Mouse (Mus musculus) adrenal gland, adult 2 months (tissue): ENCODE data around the gene Olfr1382. TPM values are rescaled to one million over a fixed set of nuclear protein-coding genes. Genes with fewer than 3 reads are reported as not detected.
"Not testable (repeated sequence)": the region's sequence is repeated elsewhere in the genome, so short reads cannot be mapped to it uniquely, and the experiment has no call there.

ENCODE experiments used
- DNase-seq: peaks from one replicate; pipeline ENCODE4 v3.0.0; 2021
- long read RNA-seq: library from polyadenylated mRNA; stranded (forward); transcript quantifications from one replicate; pipeline ENCODE4 v2.0.0, GENCODE M21; 2021
- polyA plus RNA-seq: library from polyadenylated mRNA; depleted of rRNA; stranded (reverse); fragments of >200 nt; gene quantifications from 2 replicates; pipeline ENCODE4 v1.2.3, GENCODE M21; 2012; rRNA removed
- total RNA-seq, 2 experiments: library from RNA; stranded (reverse); gene quantifications; 2 replicates each; pipeline ENCODE4 v1.2.3; 2021

Gene Olfr1382
- total RNA-seq (not detected), polyA plus RNA-seq (not detected in 2 replicates)
- long read RNA-seq, result 0 reads

- no peak for DNase-seq
These were observed at the start of gene Olfr1382 for GRCm38 (mm10) chr11:49527947-49528346. Olfr1382 (plus strand) TSS chr11:49528247.

GRCm38 (mm10) chr11:49485973-49486372 is 42.1 kb upstream of the Olfr1382 start:
- DNase-seq, result no peak

GRCm38 (mm10) chr11:49488770-49489169 is 39.3 kb upstream of the Olfr1382 start, which contains the start of gene Olfr1385:
Olfr1385 (plus strand) TSS chr11:49489070.
- DNase-seq, result not testable (repeated sequence)

GRCm38 (mm10) chr11:49518086-49518485 is 10.0 kb upstream of the Olfr1382 start:
- no peak for DNase-seq

GRCm38 (mm10) chr11:49519348-49519747 is 8.7 kb upstream of the Olfr1382 start, which contains the start of gene Olfr1383:
Olfr1383 (plus strand) TSS chr11:49519648.
- DNase-seq, result no peak

- DNase-seq, result no peak
These were observed 4.7 kb downstream of the Olfr1382 start for GRCm38 (mm10) chr11:49532761-49533160.

- DNase-seq, result not testable (repeated sequence)
These were observed 8.6 kb downstream of the Olfr1382 start for GRCm38 (mm10) chr11:49536631-49537030.

GRCm38 (mm10) chr11:49543149-49543548 is 15.1 kb downstream of the Olfr1382 start, which contains the start of gene Olfr1381:
Olfr1381 (plus strand) TSS chr11:49543449.
- not testable (repeated sequence) for DNase-seq

GRCm38 (mm10) chr11:49554033-49554432 is 26.0 kb downstream of the Olfr1382 start:
- not testable (repeated sequence) for DNase-seq

GRCm38 (mm10) chr11:49556578-49556977 is 28.5 kb downstream of the Olfr1382 start, which contains the start of gene Olfr1380:
Olfr1380 (plus strand) TSS chr11:49556878.
- DNase-seq, result not testable (repeated sequence)

GRCm38 (mm10) chr11:49575054-49575453 is 47.0 kb downstream of the Olfr1382 start:
- DNase-seq, result not testable (repeated sequence)

GRCm38 (mm10) chr11:49580452-49580851 is 52.4 kb downstream of the Olfr1382 start:
- not testable (repeated sequence) for DNase-seq

Other genes with a start within 250 kb of the Olfr1382 start
- under 1 TPM in 1 of 2 experiments, not detected in 1; 0.32 TPM for gene Olfr1393, start 249.9 kb upstream of the Olfr1382 start, total RNA-seq
- 0.04 TPM in 1 of 2 replicates, not detected in the other for gene Olfr1393, start 249.9 kb upstream of the Olfr1382 start, polyA plus RNA-seq
- not detected for gene Olfr1392, start 243.0 kb upstream of the Olfr1382 start, total RNA-seq
- gene Olfr1392, start 243.0 kb upstream of the Olfr1382 start, polyA plus RNA-seq, result 0.22 TPM in 1 of 2 replicates, not detected in the other
- gene Olfr10, start 223.5 kb upstream of the Olfr1382 start, total RNA-seq, result not detected
- not detected in 2 replicates for gene Olfr10, start 223.5 kb upstream of the Olfr1382 start, polyA plus RNA-seq
- gene Olfr1391, start 205.5 kb upstream of the Olfr1382 start, total RNA-seq, result not detected
- not detected in 2 replicates for gene Olfr1391, start 205.5 kb upstream of the Olfr1382 start, polyA plus RNA-seq
- gene Olfr1390, start 193.1 kb upstream of the Olfr1382 start, total RNA-seq, result not detected
- not detected in 2 replicates for gene Olfr1390, start 193.1 kb upstream of the Olfr1382 start, polyA plus RNA-seq
- not detected for gene Olfr1389, start 105.2 kb upstream of the Olfr1382 start, total RNA-seq
- not detected in 2 replicates for gene Olfr1389, start 105.2 kb upstream of the Olfr1382 start, polyA plus RNA-seq
- under 1 TPM in 1 of 2 experiments, not detected in 1; 0.12 TPM for gene Olfr1388, start 91.6 kb upstream of the Olfr1382 start, total RNA-seq
- not detected in 2 replicates for gene Olfr1388, start 91.6 kb upstream of the Olfr1382 start, polyA plus RNA-seq
- gene Olfr1387, start 72.9 kb upstream of the Olfr1382 start, total RNA-seq, result not detected
- gene Olfr1387, start 72.9 kb upstream of the Olfr1382 start, polyA plus RNA-seq, result not detected in 2 replicates
- gene Olfr1386, start 63.2 kb upstream of the Olfr1382 start, total RNA-seq, result not detected
- not detected in 2 replicates for gene Olfr1386, start 63.2 kb upstream of the Olfr1382 start, polyA plus RNA-seq
- gene Olfr1385, start 39.2 kb upstream of the Olfr1382 start, total RNA-seq, result not detected
- not detected in 2 replicates for gene Olfr1385, start 39.2 kb upstream of the Olfr1382 start, polyA plus RNA-seq
- gene Olfr1384, start 21.5 kb upstream of the Olfr1382 start, total RNA-seq, result under 1 TPM in 1 of 2 experiments, not detected in 1; 0.37 TPM
- not detected in 2 replicates for gene Olfr1384, start 21.5 kb upstream of the Olfr1382 start, polyA plus RNA-seq
- gene Olfr1383, start 8.6 kb upstream of the Olfr1382 start, total RNA-seq, result not detected
- not detected in 2 replicates for gene Olfr1383, start 8.6 kb upstream of the Olfr1382 start, polyA plus RNA-seq
- not detected for gene Olfr1381, start 15.2 kb downstream of the Olfr1382 start, total RNA-seq
- gene Olfr1381, start 15.2 kb downstream of the Olfr1382 start, polyA plus RNA-seq, result not detected in 2 replicates
- gene Olfr1380, start 28.6 kb downstream of the Olfr1382 start, total RNA-seq, result not detected
- gene Olfr1380, start 28.6 kb downstream of the Olfr1382 start, polyA plus RNA-seq, result not detected in 2 replicates
- gene Flt4, start 81.0 kb downstream of the Olfr1382 start, total RNA-seq, result 10 to 100 TPM; 12.5 to 20.9 TPM
- gene Flt4, start 81.0 kb downstream of the Olfr1382 start, polyA plus RNA-seq, result 16.5 and 17.5 TPM in 2 replicates
- not detected for gene Scgb3a1, start 135.4 kb downstream of the Olfr1382 start, total RNA-seq
- 0.58 TPM in 1 of 2 replicates, not detected in the other for gene Scgb3a1, start 135.4 kb downstream of the Olfr1382 start, polyA plus RNA-seq
- 10 to 100 TPM; 36.6 to 38.2 TPM for gene Cnot6, start 184.5 kb downstream of the Olfr1382 start, total RNA-seq
- gene Cnot6, start 184.5 kb downstream of the Olfr1382 start, polyA plus RNA-seq, result 2.5 and 2.6 TPM in 2 replicates